Mouse (Mus musculus): ENCODE data around the gene Cav1.

DNA sequence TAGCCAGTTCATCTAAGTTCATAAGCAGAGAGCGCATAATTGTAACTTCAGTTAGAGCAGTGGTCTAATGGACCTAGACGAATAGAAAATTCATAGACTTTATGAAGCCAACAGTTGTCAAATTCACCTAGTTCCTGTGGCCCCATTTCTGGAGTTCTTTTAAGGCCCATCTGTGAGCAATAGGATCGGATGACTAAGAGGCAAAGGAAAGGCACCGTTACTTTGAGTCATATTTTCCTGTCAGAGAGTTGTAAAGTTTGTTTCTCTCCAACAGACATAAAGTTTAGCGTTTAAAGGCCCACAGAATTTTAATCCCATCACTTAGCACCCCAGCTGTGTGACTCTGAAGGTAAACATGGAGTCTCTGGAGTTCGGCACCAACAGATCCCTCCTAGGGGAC, 15.8 kb downstream of the Cav1 start:
- TF ChIP-seq POLR2A (IDR thresholded peaks at IDR 0.05; ENCODE audit: borderline replicate concordance, extremely low read depth, insufficient read depth, insufficient read length, poor library complexity, severe bottlenecking) (no peak), CTCF (IDR thresholded peaks at IDR 0.05; ENCODE audit: borderline replicate concordance, extremely low read depth, insufficient read depth, insufficient read length) (no peak)

All from brain, embryonic 14.5 days (tissue).